Mouse (Mus musculus): ENCODE data around the gene Mbtd1.

Mbtd1 gene

GRCm38 (mm10) chr11:93948887-93949567 is 63.4 kb downstream of the Mbtd1 start:
- DNase-seq (ENCODE audit: low spot score in 2 of 2): no peak

GRCm38 (mm10) chr11:93950045-93950444 is 64.4 kb downstream of the Mbtd1 start:
- no peak for DNase-seq (ENCODE audit: low spot score in 2 of 2)

- DNase-seq (ENCODE audit: low spot score in 2 of 2): no peak
These were observed 66.7 kb downstream of the Mbtd1 start for GRCm38 (mm10) chr11:93952376-93952775.

GRCm38 (mm10) chr11:93954738-93955255 is 69.1 kb downstream of the Mbtd1 start:
- no peak for DNase-seq (ENCODE audit: low spot score in 2 of 2)

GRCm38 (mm10) chr11:93955256-93956150 is 69.9 kb downstream of the Mbtd1 start:
- DNase-seq (ENCODE audit: low spot score in 2 of 2): peak; percentile 78 to 83

GRCm38 (mm10) chr11:93956159-93956558 is 70.5 kb downstream of the Mbtd1 start, which contains the start of gene Nme2:
TSS of gene Nme2 (minus strand) at chr11:93956259.
- DNase-seq (ENCODE audit: low spot score in 2 of 2): no peak

- no peak for DNase-seq (ENCODE audit: low spot score in 2 of 2)
These were observed 71.4 kb downstream of the Mbtd1 start for GRCm38 (mm10) chr11:93957031-93957555.

GRCm38 (mm10) chr11:93957746-93958145 is 72.1 kb downstream of the Mbtd1 start:
- no peak for DNase-seq (ENCODE audit: low spot score in 2 of 2)

- no peak for DNase-seq (ENCODE audit: low spot score in 2 of 2)
These were observed 75.8 kb downstream of the Mbtd1 start for GRCm38 (mm10) chr11:93961482-93961881.

GRCm38 (mm10) chr11:93963013-93963412 is 77.4 kb downstream of the Mbtd1 start:
- DNase-seq (ENCODE audit: low spot score in 2 of 2): no peak

- DNase-seq (ENCODE audit: low spot score in 2 of 2): no peak
These were observed 79.7 kb downstream of the Mbtd1 start for GRCm38 (mm10) chr11:93965391-93965790.

- DNase-seq (ENCODE audit: low spot score in 2 of 2): no peak
These were observed 81.7 kb downstream of the Mbtd1 start for GRCm38 (mm10) chr11:93967381-93967780.

GRCm38 (mm10) chr11:93968005-93968847 is 82.6 kb downstream of the Mbtd1 start, which contains the start of the genes Gm20390 and Nme1:
TSS of gene Gm20390 (minus strand) at chr11:93968293.
TSS of gene Nme1 (minus strand) at chr11:93968521.
- peak; percentile 92 to 94 for DNase-seq (ENCODE audit: low spot score in 2 of 2)

GRCm38 (mm10) chr11:93968848-93969128 is 83.1 kb downstream of the Mbtd1 start:
- DNase-seq (ENCODE audit: low spot score in 2 of 2): no peak

GRCm38 (mm10) chr11:93969171-93969570 is 83.5 kb downstream of the Mbtd1 start:
- no peak for DNase-seq (ENCODE audit: low spot score in 2 of 2)

- no peak for DNase-seq (ENCODE audit: low spot score in 2 of 2)
These were observed 84.1 kb downstream of the Mbtd1 start for GRCm38 (mm10) chr11:93969799-93970198.

GRCm38 (mm10) chr11:93972951-93973350 is 87.3 kb downstream of the Mbtd1 start:
- no peak for DNase-seq (ENCODE audit: low spot score in 2 of 2)

- DNase-seq (ENCODE audit: low spot score in 2 of 2): no peak
These were observed 93.9 kb downstream of the Mbtd1 start for GRCm38 (mm10) chr11:93979502-93980049.

GRCm38 (mm10) chr11:93984619-93985018 is 99.0 kb downstream of the Mbtd1 start:
- DNase-seq (ENCODE audit: low spot score in 2 of 2): no peak

- DNase-seq (ENCODE audit: low spot score in 2 of 2): no peak
These were observed 99.6 kb downstream of the Mbtd1 start for GRCm38 (mm10) chr11:93985265-93985664.

GRCm38 (mm10) chr11:93986298-93986697 is 100.6 kb downstream of the Mbtd1 start:
- DNase-seq (ENCODE audit: low spot score in 2 of 2): no peak

Measured in spleen, postnatal 14 days (tissue).